Mouse (Mus musculus) lung, adult 2 months (tissue): ENCODE data around the gene Max.

Source experiments
- CTCF ChIP-seq: fragments of 200-500 bp; IDR thresholded peaks from 2 replicates; pipeline ENCODE4 v1.5.1; 2011; ENCODE audit warnings: mild to moderate bottlenecking, low read length, control low read depth; ENCODE audit not compliant: insufficient read depth
- POLR2A ChIP-seq: fragments of 200-500 bp; IDR thresholded peaks from 2 replicates; pipeline ENCODE4 v1.6.1; 2011; ENCODE audit warnings: low read depth, mild to moderate bottlenecking, control low read depth, low read length, borderline replicate concordance; ENCODE audit errors: extremely low read depth

- no peak for TF ChIP-seq CTCF
- no peak for TF ChIP-seq POLR2A
Measured at GRCm38 (mm10) chr12:76911171-76911726, 50.8 kb downstream of the Max start.
